Mouse (Mus musculus) thymus, adult 18-20 months (tissue): ENCODE measurements at regions not wholly inside any gene's neighbourhood (a gene's known extent, or its start where the extent isn't known, plus 50 kb on each side); places are given as distances from the start of the nearest gene placed in this dataset.

Experiments
- DNase-seq, 2 experiments: peaks; one replicate each; pipeline ENCODE4 v3.0.0; 2022; ENCODE audit warnings: mixed read lengths in 2 of 2

DNA sequence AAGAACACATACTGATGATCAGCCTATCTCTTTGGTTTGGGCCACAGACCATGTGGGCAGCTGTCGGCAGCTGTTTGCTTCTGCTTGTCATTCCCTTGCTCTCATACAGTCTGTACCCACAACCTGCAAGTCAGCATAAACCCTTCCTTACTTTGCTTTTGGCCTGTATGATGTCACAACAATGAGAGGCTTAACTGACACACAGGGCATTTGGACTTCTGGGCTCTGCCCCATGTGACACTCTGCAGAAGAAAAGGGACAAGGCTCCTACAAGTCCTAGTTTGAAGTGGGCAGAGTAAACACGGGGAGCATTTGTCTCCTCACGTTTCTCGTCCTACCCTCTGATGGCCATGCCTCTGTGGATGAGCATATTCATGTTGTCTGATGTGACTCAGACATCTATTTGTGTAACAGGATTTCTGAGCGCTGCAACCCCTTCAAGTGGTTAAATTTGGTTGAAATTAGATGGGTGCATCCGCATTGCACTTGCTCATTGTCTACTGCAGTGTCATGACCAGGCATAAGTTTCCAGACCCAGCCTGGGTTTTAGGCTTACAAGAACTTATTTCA, 87.6 kb upstream of the Cpeb4 start:
- no peak for DNase-seq

GRCm38 (mm10) chr11:31785160-31785559, 86.9 kb upstream of the Cpeb4 start:
- DNase-seq, result no peak

DNA sequence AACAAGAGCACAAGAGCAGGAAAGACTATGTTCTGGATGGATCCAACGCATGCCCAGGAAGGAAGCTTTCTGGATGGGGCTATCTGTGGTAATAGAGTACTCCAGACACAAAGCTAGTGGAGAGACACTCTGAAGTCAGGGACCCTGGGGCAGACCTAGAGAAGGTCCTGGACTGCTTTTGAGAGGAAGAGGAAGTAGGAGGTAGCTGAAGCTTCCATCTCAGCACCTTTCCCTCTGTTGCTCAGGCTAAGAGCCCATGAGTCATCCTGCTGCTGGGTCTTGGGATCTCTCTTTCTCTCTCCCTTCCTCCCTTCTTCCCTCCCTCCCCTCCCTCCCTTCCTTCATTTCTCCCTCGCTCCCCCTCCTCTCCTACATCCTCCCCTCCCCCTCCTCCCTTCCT, 84.6 kb upstream of the Cpeb4 start:
- DNase-seq, result no peak

GRCm38 (mm10) chr11:31787917-31788703, 83.9 kb upstream of the Cpeb4 start:
- no peak for DNase-seq

GRCm38 (mm10) chr11:31789967-31790366, 82.0 kb upstream of the Cpeb4 start:
- no peak for DNase-seq

DNA sequence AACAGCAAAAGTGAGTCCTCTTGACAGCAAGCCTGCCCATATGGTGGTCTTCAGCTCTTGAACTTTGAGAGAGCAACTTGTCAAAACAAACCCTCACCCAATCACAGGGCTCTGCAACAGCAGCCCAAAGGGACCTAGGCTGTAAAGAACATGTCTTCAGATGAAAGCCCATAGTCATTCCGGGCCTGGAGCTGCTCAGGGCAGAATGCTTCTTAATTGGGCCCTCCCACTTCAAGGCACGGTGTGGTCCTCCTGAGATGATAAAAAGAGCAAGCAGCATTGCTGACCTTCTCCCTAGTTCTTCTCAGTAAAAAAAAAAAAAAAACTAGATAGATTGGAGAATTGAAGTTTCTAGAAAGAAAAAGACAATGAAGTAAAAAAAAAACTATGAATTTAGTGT, 80.7 kb upstream of the Cpeb4 start:
- no peak for DNase-seq

GRCm38 (mm10) chr11:31795084-31795483, 76.9 kb upstream of the Cpeb4 start:
- DNase-seq, result no peak

GRCm38 (mm10) chr11:31796245-31796644, 75.8 kb upstream of the Cpeb4 start:
- no peak for DNase-seq

- no peak for DNase-seq
These were observed 70.4 kb upstream of the Cpeb4 start for GRCm38 (mm10) chr11:31801575-31801974.

GRCm38 (mm10) chr11:31803319-31803891, 68.6 kb upstream of the Cpeb4 start:
- no peak for DNase-seq

GRCm38 (mm10) chr11:31804518-31804917, 67.5 kb upstream of the Cpeb4 start:
- DNase-seq, result no peak

DNA sequence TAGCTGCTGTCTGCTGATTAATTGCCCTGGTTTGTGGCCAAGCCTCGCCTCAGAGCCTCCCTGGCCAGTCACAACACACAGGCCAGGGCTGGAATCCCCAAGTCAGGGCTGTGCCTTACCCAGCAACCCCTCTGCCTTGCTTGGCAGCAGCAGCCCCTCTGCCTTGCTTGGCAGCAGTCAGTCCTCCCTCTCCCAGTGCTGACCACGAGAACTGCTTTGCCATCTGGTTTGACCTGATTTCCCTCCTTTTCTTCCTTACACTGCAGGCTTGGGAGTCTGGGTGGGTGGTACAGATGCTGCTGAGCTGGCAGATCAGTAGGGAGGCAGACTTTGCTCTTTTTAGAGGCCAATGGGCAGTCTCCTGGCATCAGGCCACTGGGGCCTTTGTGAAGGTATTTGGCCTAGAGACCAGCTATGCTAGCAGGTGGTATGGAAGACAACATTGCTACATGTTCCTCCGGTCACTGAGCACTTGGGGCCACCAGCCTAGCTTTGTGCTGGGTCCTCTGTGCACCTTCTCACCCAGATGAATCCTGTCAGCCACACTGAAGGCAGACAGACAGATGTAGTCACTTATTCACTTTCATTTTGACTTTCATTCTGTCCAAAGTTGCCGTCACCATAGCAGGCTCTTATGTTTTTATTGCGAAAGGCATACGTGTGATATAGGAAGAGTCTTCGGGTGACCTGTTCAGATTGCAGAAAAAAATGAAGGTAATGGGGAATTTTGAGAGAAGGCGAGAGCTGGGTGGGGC, 64.4 kb upstream of the Cpeb4 start:
- DNase-seq, result no peak

DNA sequence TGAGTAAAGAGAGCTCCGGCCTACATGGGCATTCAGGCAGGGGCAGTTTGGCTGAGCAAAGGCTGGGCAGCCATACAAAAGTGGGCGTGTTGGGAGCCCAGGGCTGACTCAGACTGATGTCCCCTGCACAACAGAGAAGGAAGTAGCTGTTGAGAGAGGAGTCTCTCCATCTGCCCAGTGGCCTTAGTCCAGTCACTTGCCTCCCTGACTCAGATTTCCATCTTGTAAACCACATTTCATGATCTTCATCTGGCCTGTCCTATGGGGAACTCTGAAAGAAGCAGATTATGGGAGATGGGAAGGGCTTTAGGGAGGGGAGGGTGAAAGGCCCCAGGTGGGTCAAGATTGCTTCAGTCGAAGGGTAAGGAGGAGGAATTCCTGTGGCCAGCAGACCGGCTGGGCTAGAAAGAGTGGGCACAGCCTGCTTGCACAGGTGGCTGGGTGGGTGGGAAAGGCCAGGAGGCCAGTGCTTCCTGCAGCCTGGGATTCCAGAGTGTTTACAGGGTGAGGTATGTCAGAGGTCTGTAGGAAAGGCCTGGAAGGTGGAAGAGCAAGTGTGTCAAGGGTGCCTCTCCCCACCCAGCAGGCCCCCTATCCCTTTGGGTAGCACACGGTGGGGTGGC, 63.7 kb upstream of the Cpeb4 start:
- DNase-seq, result no peak

DNA sequence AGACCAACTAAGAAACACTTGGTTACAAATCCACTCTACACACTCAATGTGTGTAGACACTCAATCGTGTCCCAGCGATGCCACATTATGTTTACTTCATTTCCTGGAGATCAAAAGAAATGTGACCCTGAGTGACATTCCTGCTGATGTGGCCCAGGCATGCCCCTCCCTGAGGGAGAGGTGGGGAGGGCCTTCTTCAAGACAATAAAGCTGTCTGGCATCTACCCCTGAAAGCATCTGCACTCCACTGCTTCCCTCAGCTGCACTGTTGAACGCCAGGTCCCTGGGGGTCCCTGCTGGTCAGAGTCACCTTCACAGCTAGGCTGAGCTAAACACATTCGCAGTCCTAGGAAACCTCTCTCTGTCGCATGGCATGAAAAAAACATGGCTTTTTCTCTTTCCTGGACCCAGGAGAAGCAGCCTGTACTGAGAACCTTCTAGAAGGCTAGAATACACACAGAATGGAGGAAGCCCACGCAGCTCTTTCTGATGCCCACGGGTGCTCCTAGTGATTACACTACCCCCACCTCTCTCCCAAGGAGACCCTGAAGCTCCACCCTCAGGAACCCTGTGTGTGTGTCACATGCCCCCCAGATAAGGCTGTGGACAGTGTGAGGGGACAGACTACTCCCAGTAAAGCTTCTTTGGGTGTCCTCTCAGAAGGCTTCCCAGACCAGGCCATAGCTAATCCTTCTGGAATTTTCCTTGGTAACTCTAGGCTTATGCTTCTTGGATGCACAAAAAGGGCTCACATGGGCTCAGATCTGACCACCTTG, 61.8 kb upstream of the Cpeb4 start:
- DNase-seq, result no peak

GRCm38 (mm10) chr11:31812215-31812614, 59.8 kb upstream of the Cpeb4 start:
- DNase-seq, result no peak

- DNase-seq, result no peak
These were observed 57.4 kb upstream of the Cpeb4 start for GRCm38 (mm10) chr11:31814616-31815015.

DNA sequence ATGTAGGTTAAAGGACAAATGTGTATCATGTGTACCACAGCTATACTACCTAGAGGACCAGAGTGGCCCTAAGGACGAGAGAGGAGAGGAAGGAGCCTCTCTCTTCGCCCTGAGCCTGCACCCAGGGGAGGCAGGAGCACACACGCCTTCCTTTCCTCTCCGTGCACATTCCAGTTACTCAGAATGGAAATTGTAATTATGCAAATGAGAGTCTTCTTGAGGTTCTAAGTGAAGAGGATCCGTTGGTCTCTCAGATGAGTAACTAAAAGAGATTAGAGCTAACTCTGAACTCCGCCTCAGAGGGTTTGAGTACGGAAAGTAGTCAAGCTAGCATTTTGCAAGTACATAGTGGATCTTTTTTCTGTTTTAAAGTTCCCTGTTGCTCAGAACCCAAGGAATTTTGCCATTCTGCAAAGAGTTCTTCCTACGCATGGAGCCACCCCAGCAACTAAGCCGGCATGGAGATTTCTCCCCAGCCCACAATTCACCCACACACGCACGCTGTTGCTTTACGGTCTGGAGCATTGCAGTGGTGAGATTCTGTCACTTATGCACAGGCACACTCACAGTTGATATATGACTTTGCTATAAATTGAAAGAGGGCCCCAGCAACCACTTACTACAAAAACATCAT, 56.0 kb upstream of the Cpeb4 start:
- no peak for DNase-seq

DNA sequence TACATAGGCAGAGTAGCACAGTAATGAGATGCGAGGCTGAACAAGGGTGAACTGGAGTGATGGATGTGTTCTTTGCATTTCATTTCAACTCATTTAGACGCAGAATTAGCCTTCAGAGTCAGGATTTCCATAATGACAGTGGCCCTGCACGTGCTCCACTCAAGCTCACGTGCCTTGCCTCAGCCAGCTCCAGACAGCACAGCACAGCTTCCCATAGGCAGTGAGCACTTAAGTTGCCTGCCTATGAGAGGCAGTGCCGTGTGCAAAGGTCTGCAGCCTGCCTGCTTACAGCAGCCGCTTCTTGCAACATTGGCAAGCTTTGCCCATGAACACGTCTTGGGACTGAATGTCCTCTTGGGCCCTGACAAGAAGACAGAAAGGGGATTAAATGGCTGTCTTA, 54.0 kb upstream of the Cpeb4 start:
- no peak for DNase-seq

DNA sequence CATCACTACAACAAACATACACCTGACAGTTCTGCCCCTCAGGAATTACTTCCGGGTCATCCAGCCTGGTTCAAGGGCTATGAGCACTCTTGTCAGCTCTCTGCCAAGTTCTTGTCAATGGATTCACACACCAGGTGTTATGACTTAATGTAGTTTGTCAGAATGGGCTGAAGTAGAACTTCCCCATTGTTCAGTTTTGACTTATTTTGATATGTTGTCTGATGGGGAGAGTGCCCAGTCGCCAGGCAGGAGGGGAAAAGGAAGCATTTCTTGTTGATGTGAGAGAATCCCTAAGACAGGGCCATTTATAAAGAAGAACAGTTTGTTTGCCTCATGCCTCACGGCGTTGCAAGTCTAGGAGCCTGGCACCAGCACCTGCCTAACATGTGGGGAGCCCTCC, 52.0 kb upstream of the Cpeb4 start:
- DNase-seq, result no peak

DNA sequence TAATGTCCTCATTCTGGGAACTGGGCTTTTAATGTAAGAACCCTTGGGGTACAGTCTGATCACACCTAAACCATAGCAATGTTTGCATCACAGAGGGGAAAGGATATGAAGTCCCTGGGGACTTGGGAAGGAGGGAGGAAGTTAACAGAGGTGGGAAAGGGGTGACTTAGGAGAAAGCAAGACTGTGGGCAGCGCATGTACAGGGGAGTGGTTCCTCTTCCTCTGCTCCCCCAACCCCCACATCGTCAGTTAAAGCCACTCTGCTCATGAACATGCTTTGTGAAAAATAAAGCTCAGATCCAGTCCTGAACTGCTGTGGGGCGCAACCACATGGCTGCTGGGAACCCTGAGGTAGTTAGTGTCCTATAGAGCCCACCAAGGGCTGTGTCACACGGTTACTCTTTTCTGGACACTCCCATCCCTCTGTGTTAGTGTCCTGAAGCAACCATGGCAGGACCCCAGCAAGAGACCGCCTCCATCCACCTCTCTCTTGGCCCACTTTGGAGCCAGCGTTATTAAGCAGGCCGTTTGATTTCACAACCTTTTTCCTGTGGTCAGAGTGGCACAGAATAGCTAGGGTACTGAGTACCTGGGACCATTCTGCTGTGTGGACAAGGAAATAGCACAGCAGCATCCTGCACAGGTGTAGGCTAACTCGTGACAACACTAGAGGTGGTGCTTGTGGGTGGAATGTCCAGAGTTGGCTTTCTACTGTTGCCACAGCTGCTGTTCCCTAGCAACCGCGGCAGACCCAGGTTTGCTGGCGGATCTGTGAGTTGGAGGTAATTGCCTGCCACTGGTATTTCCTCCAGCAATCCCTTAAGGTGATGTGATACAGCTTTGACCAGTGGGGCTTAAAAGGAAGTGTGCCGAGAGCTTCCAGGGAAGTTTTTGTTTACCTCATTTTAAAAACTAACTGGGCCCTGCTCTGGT, 50.3 kb upstream of the Cpeb4 start:
- no peak for DNase-seq
